Mouse (Mus musculus) neural tube, embryonic 13.5 days (tissue): ENCODE results near the gene Triobp. TPM values are rescaled to one million over a fixed set of nuclear protein-coding genes. Genes with fewer than 3 reads are reported as not detected.

Source experiments
- ATAC-seq: fragments of 200-750 bp; cut with Nextera tagmentation; 2 replicates; pipeline ENCODE4 v1.8.0; 2017; ENCODE audit warnings: low read depth, mild to moderate bottlenecking, moderate TSS enrichment, moderate library complexity
- H3K27ac ChIP-seq: fragments of 300-500 bp; sonication (generic); replicated peaks from 2 replicates; pipeline ENCODE4 v1.5.1; 2015; ENCODE audit warnings: moderate library complexity, mild to moderate bottlenecking, inconsistent platforms
- H3K27me3 ChIP-seq: fragments of 300-500 bp; sonication (generic); 2 replicates; pipeline ENCODE4 v1.6.1; 2015; ENCODE audit warnings: mild to moderate bottlenecking, inconsistent platforms
- H3K36me3 ChIP-seq: fragments of 300-500 bp; sonication (generic); 2 replicates; pipeline ENCODE4 v1.6.1; 2015; ENCODE audit warnings: mild to moderate bottlenecking, inconsistent platforms
- H3K4me1 ChIP-seq: fragments of 300-500 bp; sonication (generic); replicated peaks from 2 replicates; pipeline ENCODE4 v1.6.1; 2015; ENCODE audit warnings: inconsistent platforms
- H3K4me2 ChIP-seq: fragments of 300-500 bp; sonication (generic); 2 replicates; pipeline ENCODE4 v1.6.1; 2015; ENCODE audit warnings: inconsistent platforms, mild to moderate bottlenecking, moderate library complexity
- H3K4me3 ChIP-seq: fragments of 300-500 bp; sonication (generic); 2 replicates; pipeline ENCODE4 v1.5.1; 2015; ENCODE audit warnings: mild to moderate bottlenecking, inconsistent platforms
- H3K9ac ChIP-seq: fragments of 300-500 bp; sonication (generic); 2 replicates; pipeline ENCODE4 v1.6.1; 2015; ENCODE audit warnings: moderate library complexity, mild to moderate bottlenecking, inconsistent platforms
- H3K9me3 ChIP-seq: fragments of 300-500 bp; sonication (generic); 2 replicates; pipeline ENCODE4 v1.6.1; 2016; ENCODE audit warnings: inconsistent platforms
- WGBS: fragments of 180-500 bp; shearing (Covaris S2); methylation state at CpG from one replicate; pipeline ENCODE4 v1.1.7; 2015; 5-methylcytosine and 5-hydroxymethylcytosine counted together
- microRNA-seq: library from miRNA; unstranded; fragments of <30 nt; microRNA quantifications from one replicate; pipeline ENCODE4, GENCODE M21; 2016
- polyA plus RNA-seq: library from polyadenylated mRNA; unstranded; fragments of >200 nt; fragmentation: Nextera tagmentation; extraction: Ambion mirVana; gene quantifications from 2 replicates; pipeline ENCODE4 v1.2.1, GENCODE M21; 2015

Triobp gene
- polyA plus RNA-seq, 1 experiment from 2014 or later = 33.4 TPM

DNA sequence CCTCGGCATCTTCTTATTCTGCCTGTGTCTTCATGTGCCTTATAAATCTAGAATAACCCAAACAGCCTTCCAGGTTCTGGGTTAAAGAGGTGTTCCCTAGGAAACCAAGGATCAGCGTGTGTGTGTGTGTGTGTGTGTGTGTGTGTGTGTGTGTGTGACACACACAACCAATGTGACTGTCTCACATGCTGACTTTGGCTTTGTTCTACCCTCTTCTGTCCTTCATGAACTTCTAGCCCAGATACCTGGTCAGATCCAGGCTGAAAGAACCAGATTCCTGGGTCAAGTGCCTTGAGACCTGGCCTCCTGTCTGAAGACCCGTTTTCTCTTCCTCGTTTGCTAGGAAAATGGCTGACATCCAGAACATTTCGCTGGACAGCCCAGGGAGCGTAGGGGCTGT lies 94.1 kb downstream of the Triobp start, which contains the start of gene Galr3:
Galr3 (plus strand) TSS at position 301 of the 400 bp plus-strand sequence.
- Histone ChIP-seq H3K27me3 (peaks cover 50% of the 10 kb centered on the region), H3K27ac (no peak within 1 kb of the TSS), H3K9me3 (no peaks in the 10 kb centered on the region), H3K4me2 (peak within 1 kb of the TSS; percentile 86), H3K4me1 (peaks cover 53% of the 10 kb centered on the region), H3K36me3 (no peaks in the 10 kb centered on the region), H3K4me3 (peak within 1 kb of the TSS; percentile 55), H3K9ac (peak within 1 kb of the TSS; percentile 69)
- no peak for ATAC-seq
- 85% methylated on average over 6 of the region's 6 CpGs for WGBS

DNA sequence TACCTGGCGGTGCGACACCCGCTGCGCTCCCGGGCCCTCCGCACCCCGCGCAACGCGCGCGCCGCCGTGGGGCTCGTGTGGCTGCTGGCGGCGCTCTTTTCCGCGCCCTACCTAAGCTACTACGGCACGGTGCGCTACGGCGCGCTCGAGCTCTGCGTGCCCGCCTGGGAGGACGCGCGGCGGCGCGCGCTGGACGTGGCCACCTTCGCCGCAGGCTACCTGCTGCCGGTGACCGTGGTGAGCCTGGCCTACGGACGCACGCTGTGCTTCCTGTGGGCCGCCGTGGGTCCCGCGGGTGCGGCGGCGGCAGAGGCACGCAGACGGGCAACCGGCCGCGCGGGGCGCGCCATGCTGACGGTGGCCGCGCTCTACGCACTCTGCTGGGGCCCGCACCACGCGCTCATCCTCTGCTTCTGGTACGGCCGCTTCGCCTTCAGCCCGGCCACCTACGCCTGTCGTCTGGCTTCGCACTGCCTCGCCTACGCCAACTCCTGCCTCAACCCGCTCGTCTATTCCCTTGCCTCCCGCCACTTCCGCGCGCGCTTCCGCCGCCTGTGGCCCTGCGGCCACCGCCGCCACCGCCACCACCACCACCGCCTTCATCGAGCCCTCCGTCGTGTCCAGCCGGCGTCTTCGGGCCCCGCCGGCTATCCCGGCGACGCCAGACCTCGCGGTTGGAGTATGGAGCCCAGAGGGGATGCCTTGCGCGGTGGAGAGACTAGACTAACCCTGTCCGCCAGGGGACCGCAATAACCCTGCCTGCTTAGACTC lies 95.4 kb downstream of the Triobp start:
- Histone ChIP-seq H3K27ac (0 out of 2 replicates have a peak overlapping the region, but pooled peaks have one; percentile 23), H3K4me2 (peak overlapping the region; percentile 86), H3K27me3 (peaks cover 50% of the 10 kb centered on the region), H3K4me3 (peak overlapping the region; percentile 55), H3K4me1 (peaks cover 49% of the 10 kb centered on the region), H3K9ac (peak overlapping the region; percentile 69), H3K36me3 (no peaks in the 10 kb centered on the region), H3K9me3 (no peaks in the 10 kb centered on the region)
- peak; percentile 27; the same call in 1 of the 2 replicates for ATAC-seq
- under 1% methylated on average over 103 of the region's 105 CpGs for WGBS

DNA sequence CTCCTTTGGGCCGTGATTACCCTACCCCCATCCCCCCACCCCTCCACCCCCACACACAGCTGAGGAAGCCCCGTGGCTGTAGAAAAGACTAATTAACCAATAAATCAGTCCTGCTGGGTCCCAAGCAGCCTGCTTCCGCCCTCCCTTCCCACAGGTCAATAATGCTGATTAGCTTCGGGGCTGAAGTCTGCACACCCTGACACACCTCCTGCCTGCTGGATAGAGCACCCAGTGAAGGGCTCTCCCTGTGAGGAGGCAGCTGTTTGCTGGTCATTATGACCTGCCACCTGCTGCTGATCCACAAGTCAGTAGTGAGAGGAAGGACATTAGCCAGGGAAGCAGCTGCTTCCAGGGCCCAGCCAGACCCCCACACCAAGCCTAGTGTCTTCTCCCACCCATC lies 97.3 kb downstream of the Triobp start:
- Histone ChIP-seq H3K4me3 (no peak overlapping the region), H3K36me3 (no peaks in the 10 kb centered on the region), H3K9ac (no peak overlapping the region; the same call in 1 of the 2 replicates), H3K9me3 (no peaks in the 10 kb centered on the region), H3K27me3 (peaks cover 40% of the 10 kb centered on the region), H3K4me2 (no peak overlapping the region), H3K4me1 (peaks cover 35% of the 10 kb centered on the region), H3K27ac (0 out of 2 replicates have a peak overlapping the region, but pooled peaks have one; percentile 15)
- 1% methylated on average over 4 of the region's 4 CpGs for WGBS
- peak; percentile 62 for ATAC-seq

DNA sequence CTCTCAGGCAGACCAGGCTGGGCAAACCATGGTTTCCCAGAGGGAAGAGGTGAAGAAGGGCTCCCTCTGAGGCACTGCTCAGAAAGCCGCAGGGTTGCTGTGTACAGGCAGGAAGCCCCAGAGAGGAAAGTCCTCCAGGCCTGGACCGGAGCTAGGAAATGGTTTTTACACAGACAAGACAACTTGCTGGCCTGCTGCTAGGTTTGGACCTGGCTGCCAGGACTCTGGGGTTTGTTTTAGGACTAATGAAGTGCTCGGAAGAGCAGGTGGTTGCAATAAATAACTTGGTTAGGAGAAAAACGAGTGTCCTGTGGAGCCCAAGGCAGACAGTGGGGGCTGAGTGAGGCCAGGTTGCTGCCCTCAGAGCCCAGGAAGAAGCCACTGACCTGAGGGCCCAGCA lies 100.7 kb downstream of the Triobp start:
- no peak for ATAC-seq
- Histone ChIP-seq H3K9me3 (no peaks in the 10 kb centered on the region), H3K4me1 (peaks cover 26% of the 10 kb centered on the region), H3K9ac (no peak overlapping the region), H3K4me3 (no peak overlapping the region), H3K36me3 (peaks cover 16% of the 10 kb centered on the region), H3K4me2 (no peak overlapping the region), H3K27me3 (peaks cover 9% of the 10 kb centered on the region), H3K27ac (no peak overlapping the region)
- WGBS = 49% methylated on average over 4 of the region's 4 CpGs

DNA sequence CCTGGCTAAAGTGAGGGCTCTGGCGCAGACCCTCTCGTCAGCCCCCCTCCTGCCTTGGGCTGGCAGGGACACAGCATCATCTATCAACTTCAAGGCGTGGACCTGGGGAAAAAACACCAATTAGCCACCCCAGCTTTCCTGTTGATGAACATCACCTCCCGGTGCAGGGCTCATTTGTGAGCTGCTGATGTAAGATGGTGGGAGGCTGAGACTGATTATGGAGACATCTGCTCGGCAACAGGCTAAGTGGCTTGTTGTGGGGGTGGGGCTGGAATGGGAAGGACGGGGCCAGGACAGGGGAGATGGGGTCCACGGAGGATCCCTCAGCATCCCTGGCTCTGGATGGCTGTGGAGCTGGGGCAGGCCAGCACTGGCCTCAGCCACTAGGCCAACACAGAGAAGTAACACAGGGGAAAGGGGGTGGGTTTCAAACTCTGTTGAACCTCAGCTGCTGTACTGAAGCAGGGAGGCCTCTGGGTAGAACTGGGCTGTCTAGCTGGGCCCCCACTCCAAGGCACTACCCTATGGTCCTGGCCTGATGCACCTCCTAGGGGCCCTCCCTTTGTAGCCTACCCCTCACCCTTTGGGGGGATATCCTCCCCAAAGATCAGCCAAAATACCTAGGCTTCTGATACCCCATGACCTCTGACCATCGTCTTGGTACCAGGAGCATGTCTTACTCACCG lies 102.8 kb downstream of the Triobp start:
- 43% methylated on average over 9 of the region's 9 CpGs for WGBS
- ATAC-seq = no peak
- Histone ChIP-seq H3K4me2 (no peak overlapping the region), H3K27ac (no peak overlapping the region), H3K36me3 (peaks cover 37% of the 10 kb centered on the region), H3K27me3 (no peaks in the 10 kb centered on the region), H3K4me3 (no peak overlapping the region), H3K9me3 (no peaks in the 10 kb centered on the region), H3K4me1 (peaks cover 10% of the 10 kb centered on the region), H3K9ac (peak overlapping the region; percentile 18; the same call in 1 of the 2 replicates)

DNA sequence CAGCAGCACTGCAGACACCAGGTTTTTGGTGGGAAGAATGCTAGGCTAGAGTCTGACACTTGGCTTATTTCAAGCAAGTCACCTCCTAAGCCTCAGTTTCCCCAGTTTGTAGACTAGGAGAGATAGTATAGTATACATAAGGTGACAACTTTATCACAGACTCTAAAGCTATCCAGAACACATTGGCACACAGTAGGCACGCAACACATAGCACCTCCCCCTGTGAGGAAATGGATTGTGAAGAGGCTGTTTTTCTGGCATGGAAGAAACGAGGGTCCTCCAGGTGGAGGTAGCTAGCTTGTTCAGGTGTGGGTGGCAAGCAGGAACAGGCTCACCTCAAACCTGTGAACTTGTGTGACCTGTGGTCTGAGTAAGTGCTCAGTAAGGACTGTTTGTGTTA lies 103.4 kb downstream of the Triobp start:
- no peak overlapping the region for H3K4me3 ChIP-seq
- no peak overlapping the region for H3K9ac ChIP-seq
- H3K36me3 ChIP-seq = peaks cover 44% of the 10 kb centered on the region
- no peak for ATAC-seq
- peaks cover 10% of the 10 kb centered on the region for H3K4me1 ChIP-seq
- no peaks in the 10 kb centered on the region for H3K9me3 ChIP-seq
- no peak overlapping the region for H3K27ac ChIP-seq
- WGBS = 85% methylated on average over 2 of the region's 2 CpGs
- H3K4me2 ChIP-seq = no peak overlapping the region
- no peaks in the 10 kb centered on the region for H3K27me3 ChIP-seq

DNA sequence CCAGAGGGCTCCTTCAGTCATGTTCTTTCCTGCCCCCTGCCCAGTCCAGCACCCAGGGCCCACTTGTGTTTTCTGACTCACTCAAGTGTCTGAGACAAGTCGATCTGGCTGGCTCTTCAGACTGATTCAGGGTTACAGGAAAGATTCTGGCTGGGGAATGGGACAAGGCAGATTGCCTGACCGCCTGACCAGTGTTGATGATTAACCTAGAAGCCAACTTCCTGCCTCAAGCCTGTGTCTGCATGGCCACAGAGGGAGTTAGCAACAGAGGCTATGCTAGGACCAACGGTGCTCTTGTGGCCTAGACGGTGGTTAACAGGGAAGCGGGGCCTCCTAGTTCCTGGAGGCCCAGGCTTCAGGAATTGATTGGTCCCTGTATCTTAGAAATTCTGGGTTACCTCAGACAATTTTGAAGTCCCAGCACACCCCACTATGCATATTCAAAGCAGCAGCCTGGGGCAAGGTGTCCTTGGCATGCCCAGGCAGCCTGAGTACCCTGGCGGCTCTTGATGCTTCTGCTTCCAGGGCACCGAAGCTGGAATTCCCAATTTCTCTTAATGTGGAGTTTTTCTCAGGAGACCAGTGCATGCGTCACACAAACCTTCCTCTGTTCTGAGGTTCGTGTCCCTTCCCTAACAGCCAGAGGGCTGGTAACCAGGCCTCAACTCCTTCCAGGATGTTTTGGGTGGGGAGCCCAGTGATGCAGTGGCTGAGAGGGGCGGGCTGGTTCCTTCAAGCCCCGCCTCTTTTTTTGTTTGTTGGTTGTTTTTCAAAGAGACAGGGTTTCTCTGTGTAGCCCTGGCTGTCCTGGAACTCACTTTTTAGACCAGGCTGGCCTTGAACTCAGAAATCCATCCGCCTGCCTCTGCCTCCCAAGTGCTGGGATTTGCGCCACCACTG lies 104.2 kb downstream of the Triobp start:
- peaks cover 51% of the 10 kb centered on the region for H3K36me3 ChIP-seq
- H3K4me3 ChIP-seq = no peak overlapping the region
- no peaks in the 10 kb centered on the region for H3K27me3 ChIP-seq
- WGBS = 68% methylated on average over 13 of the region's 13 CpGs
- H3K9me3 ChIP-seq = no peaks in the 10 kb centered on the region
- no peak for ATAC-seq
- H3K4me2 ChIP-seq = no peak overlapping the region
- peaks cover 10% of the 10 kb centered on the region for H3K4me1 ChIP-seq
- H3K27ac ChIP-seq = no peak overlapping the region
- no peak overlapping the region for H3K9ac ChIP-seq

DNA sequence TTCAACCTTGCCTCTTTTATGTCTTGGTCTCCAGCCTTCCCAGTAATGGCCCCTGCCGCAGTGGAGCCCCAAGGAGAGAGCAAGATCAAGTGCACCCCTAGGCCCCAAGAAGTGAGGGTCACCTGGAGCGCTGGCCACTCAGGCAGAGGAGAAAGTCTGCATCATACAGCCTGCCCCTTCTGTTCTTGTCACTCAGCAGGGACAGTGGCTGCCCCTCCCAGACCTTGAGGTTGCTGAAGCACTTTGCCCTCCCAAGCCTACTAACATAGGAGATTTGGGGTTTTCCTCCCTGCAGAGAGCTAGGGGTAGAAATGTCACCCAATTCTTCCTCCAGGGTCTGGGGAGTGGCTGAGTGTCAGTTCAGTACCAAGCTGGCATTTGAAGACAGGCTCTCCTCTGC lies 104.8 kb downstream of the Triobp start:
- Histone ChIP-seq H3K9ac (no peak overlapping the region), H3K9me3 (no peaks in the 10 kb centered on the region), H3K4me1 (peaks cover 10% of the 10 kb centered on the region), H3K27me3 (no peaks in the 10 kb centered on the region), H3K4me3 (no peak overlapping the region), H3K4me2 (no peak overlapping the region), H3K36me3 (peaks cover 58% of the 10 kb centered on the region), H3K27ac (no peak overlapping the region)
- no peak for ATAC-seq
- WGBS = 79% methylated on average over 2 of the region's 2 CpGs

Small RNAs within 50 kb of the gene (microRNA-seq; reads per million reads assigned to microRNA genes)
- 0.74 reads per million for gene Mir6956

Other genes starting within 250 kb of the Triobp start
- 5.5 and 6.0 TPM in 2 replicates for gene Elfn2, start 229.0 kb upstream of the Triobp start, polyA plus RNA-seq
- 34.2 and 34.4 TPM in 2 replicates for gene Mfng, start 174.2 kb upstream of the Triobp start, polyA plus RNA-seq
- 1.7 and 2.0 TPM in 2 replicates for gene Card10, start 144.7 kb upstream of the Triobp start, polyA plus RNA-seq
- gene Cdc42ep1, start 105.1 kb upstream of the Triobp start, polyA plus RNA-seq = 11.5 and 13.7 TPM in 2 replicates
- not detected in 2 replicates for gene Lgals2, start 92.2 kb upstream of the Triobp start, polyA plus RNA-seq
- gene Gga1, start 70.5 kb upstream of the Triobp start, polyA plus RNA-seq = 44.0 and 51.0 TPM in 2 replicates
- 0.37 TPM in 1 of 2 replicates, not detected in the other for gene Gm49510, start 48.1 kb upstream of the Triobp start, polyA plus RNA-seq
- gene Sh3bp1, start 48.0 kb upstream of the Triobp start, polyA plus RNA-seq = 6.2 and 6.8 TPM in 2 replicates
- 46.3 and 53.6 TPM in 2 replicates for gene Pdxp, start 33.8 kb upstream of the Triobp start, polyA plus RNA-seq
- 273 and 356 TPM in 2 replicates for gene Lgals1, start 21.0 kb upstream of the Triobp start, polyA plus RNA-seq
- gene Nol12, start 12.8 kb upstream of the Triobp start, polyA plus RNA-seq = 57.1 and 60.8 TPM in 2 replicates
- gene H1f0, start 80.7 kb downstream of the Triobp start, polyA plus RNA-seq = 275 and 287 TPM in 2 replicates
- not detected in 2 replicates for gene Galr3, start 94.2 kb downstream of the Triobp start, polyA plus RNA-seq
- 46.5 and 52.9 TPM in 2 replicates for gene Ankrd54, start 115.2 kb downstream of the Triobp start, polyA plus RNA-seq
- gene Eif3l, start 127.5 kb downstream of the Triobp start, polyA plus RNA-seq = 185 and 196 TPM in 2 replicates
- 10.4 and 11.2 TPM in 2 replicates for gene Micall1, start 161.2 kb downstream of the Triobp start, polyA plus RNA-seq
- 259 and 278 TPM in 2 replicates for gene Polr2f, start 193.3 kb downstream of the Triobp start, polyA plus RNA-seq
- gene 1700088E04Rik, start 193.5 kb downstream of the Triobp start, polyA plus RNA-seq = 12.4 and 13.1 TPM in 2 replicates
- 20.4 and 23.5 TPM in 2 replicates for gene Sox10, start 217.5 kb downstream of the Triobp start, polyA plus RNA-seq